Mouse (Mus musculus) mammary gland, adult 2 months (tissue): ENCODE results near the gene Crip3. TPM values are rescaled to one million over a fixed set of nuclear protein-coding genes. Genes with fewer than 3 reads are reported as not detected.

Source experiments
- polyA plus RNA-seq: library from polyadenylated mRNA; depleted of rRNA; stranded (reverse); fragments of >200 nt; gene quantifications from 2 replicates; pipeline ENCODE4 v1.2.3, GENCODE M21; 2012; ENCODE audit warnings: low replicate concordance; rRNA removed

Crip3 gene
- 5.5 and 15.0 TPM in 2 replicates for polyA plus RNA-seq

DNA sequence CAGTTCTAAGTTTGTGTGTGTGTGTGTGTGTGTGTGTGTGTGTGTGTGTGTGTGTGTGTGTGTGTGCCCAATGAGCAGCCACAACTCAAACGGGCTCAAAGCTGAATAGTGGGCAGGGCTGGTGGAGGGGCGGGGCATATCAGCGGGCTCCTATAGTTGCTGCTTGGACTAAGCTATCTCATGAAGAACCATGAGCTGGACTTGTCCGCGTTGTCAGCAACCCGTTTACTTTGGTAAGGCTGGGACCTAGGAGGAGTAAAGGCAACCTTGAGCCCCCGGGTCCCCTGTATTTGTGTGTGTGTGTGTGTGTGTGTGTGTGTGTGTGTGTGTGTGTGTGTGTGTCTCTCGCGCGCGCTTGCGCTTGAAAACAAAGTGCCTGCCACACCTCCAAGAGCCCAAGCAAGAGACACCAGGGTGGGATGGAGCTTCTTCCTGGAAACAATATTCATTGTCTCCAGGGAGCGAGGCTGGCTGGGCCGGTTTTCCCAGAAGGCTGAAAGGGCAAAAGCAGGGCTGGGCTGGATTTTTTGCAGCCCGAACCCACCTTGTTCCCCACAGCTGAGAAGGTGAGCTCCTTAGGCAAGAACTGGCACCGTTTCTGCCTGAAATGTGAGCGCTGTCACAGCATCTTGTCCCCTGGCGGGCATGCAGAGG is at the start of gene Crip3:
TSS of gene Crip3 (plus strand) at position 166 of the 654 bp plus-strand sequence.

DNA sequence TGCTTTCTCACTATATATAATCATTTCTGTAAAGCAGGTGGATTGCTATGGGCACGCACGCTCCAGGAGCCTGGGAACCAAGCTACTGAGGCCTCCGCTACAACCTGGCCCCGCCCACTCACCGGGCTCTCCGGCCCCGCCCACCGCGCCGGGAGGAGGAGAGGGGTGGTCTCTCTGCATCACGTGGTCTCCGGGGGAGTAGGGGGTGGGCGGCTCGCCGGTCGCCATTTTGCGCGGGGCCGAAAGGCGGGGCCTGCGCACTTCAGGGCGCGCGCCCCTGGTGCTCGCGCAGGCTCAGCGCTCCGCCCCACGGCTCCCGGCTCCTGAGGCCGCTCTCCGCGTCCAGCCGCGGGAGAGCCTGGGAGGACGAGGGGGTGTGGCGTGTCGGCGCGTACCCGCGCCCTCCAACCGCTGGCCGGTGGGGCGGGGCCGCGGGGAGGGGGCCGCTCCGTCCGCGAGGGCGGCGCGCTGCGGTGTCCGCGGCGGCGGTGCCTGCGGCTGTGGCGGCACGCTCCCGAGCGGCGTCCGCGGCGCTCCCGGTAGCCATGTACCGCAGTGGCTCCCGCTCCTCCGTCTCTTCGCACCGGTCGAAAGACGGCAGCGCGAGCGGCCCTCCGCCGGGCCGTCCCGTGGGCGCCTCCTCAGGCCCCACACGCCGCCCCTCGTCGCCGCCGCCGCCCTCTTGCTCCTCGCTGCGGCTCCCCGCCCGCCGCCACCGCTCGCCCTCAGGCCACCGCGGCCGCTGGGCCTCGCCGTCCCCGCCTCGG is 45.2 kb upstream of the Crip3 start, which contains the start of gene Zfp318:
TSS of gene Zfp318 (plus strand) at position 438 of the 767 bp plus-strand sequence.

DNA sequence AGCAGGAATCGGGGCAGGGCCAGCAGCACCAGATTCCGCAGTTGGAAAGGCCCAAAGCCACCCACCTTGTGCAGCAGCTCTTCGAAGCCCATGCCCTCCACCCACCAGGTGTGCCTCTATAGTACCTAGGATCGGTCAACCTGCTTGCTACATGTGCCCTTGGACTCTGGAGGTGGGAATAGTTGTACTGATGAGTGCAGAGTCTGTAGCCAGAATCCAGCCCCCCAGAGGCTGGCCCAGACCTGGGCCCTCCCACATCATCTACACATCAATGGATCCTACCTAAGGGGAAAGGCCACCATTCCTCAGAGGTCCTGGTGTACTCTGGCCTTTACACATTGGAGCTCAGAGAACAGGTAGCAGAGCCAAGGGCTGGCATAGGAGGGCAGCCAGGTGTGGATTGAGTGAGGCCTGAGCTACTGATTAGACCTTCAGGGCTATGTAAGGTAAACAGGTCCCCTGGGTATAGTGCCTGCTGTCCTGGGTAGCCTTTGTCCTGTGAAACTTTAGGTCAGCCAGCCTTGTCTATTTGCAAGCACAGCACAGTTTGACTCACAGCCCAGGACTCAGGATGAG is 9.7 kb downstream of the Crip3 start, which contains the start of gene Slc22a7:
TSS of gene Slc22a7 (minus strand) at position 160 of the 576 bp plus-strand sequence.

Other genes starting within 250 kb of the Crip3 start
- 5.6 and 7.7 TPM in 2 replicates for gene Polh, start 226.3 kb upstream of the Crip3 start, polyA plus RNA-seq
- 17.5 and 23.7 TPM in 2 replicates for gene Xpo5, start 226.1 kb upstream of the Crip3 start, polyA plus RNA-seq
- gene Polr1c, start 180.9 kb upstream of the Crip3 start, polyA plus RNA-seq, result 30.8 and 44.5 TPM in 2 replicates
- 286 and 320 TPM in 2 replicates for gene Yipf3, start 180.8 kb upstream of the Crip3 start, polyA plus RNA-seq
- gene Lrrc73, start 175.4 kb upstream of the Crip3 start, polyA plus RNA-seq, result 1.2 and 2.9 TPM in 2 replicates
- gene Tjap1, start 145.9 kb upstream of the Crip3 start, polyA plus RNA-seq, result 38.5 and 59.6 TPM in 2 replicates
- gene Dlk2, start 131.5 kb upstream of the Crip3 start, polyA plus RNA-seq, result 1.8 and 2.0 TPM in 2 replicates
- gene Abcc10, start 100.6 kb upstream of the Crip3 start, polyA plus RNA-seq, result 22.9 and 27.6 TPM in 2 replicates
- 26.3 and 34.3 TPM in 2 replicates for gene Zfp318, start 45.2 kb upstream of the Crip3 start, polyA plus RNA-seq
- 0.41 TPM in 1 of 2 replicates, not detected in the other for gene Slc22a7, start 9.5 kb downstream of the Crip3 start, polyA plus RNA-seq
- gene Ttbk1, start 58.7 kb downstream of the Crip3 start, polyA plus RNA-seq, result 0.33 and 0.61 TPM in 2 replicates
- gene Dnph1, start 67.8 kb downstream of the Crip3 start, polyA plus RNA-seq, result 1.5 and 2.5 TPM in 2 replicates
- 28.6 and 40.6 TPM in 2 replicates for gene Cul9, start 117.5 kb downstream of the Crip3 start, polyA plus RNA-seq
- gene Srf, start 127.2 kb downstream of the Crip3 start, polyA plus RNA-seq, result 176 and 261 TPM in 2 replicates
- gene Ptk7, start 200.6 kb downstream of the Crip3 start, polyA plus RNA-seq, result 14.6 and 22.5 TPM in 2 replicates
- 14.0 and 17.3 TPM in 2 replicates for gene Klc4, start 217.1 kb downstream of the Crip3 start, polyA plus RNA-seq
- 83.5 and 162 TPM in 2 replicates for gene Mrpl2, start 217.3 kb downstream of the Crip3 start, polyA plus RNA-seq
- 36.6 and 61.4 TPM in 2 replicates for gene Cul7, start 221.4 kb downstream of the Crip3 start, polyA plus RNA-seq
- 29.3 and 29.6 TPM in 2 replicates for gene Rrp36, start 245.4 kb downstream of the Crip3 start, polyA plus RNA-seq
- gene Mea1, start 249.9 kb downstream of the Crip3 start, polyA plus RNA-seq, result 48.0 and 62.7 TPM in 2 replicates